Mouse (Mus musculus) 416B (cell line): ENCODE results near the gene Pygm.

Experiments
- DNase-seq: peaks from one replicate; pipeline ENCODE4 v3.0.0; 2011; ENCODE audit warnings: low read depth

The Pygm gene

DNA sequence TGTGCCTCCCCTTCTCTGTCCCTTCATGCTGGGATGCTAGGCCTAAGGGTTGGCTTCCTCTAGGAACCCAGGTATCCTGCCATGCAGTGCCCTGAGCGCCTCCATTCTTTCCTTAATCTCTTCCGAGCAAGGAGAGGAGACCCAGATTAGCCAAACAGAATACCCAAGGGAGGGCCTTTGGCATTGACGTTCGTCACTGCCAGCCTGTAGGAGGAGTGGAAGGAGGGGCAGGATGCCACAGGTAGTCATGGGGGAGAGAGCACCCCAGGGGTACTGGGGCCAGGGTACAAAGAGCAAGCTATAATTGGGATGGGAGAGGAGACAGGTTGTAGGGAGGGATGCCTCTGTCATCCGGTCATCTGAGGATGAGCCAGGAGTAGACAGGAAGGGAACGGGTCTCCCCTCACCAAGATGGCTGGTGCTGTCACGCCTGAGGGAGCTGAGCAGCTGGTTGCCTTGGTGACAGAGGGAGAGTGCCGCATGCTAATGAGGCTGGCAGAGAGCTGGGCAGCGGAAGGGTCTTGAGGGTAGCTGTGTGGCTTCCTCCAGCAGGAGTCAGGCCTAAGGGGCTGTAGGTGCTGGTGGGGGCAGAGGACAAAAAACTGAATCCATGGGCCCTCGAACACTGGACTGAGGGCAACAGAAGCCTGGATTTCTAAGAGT lies 61.7 kb downstream of the Pygm start:
- DNase-seq, result no peak

- no peak for DNase-seq
Observed at GRCm38 (mm10) chr19:6446736-6447437, 62.7 kb downstream of the Pygm start.
